Mouse (Mus musculus) brain, embryonic 14.5 days (tissue): ENCODE measurements around the gene Izumo4. TPM values are rescaled to one million over a fixed set of nuclear protein-coding genes. Genes with fewer than 3 reads are reported as not detected.

ENCODE experiments used
- DNase-seq: peaks from one replicate; pipeline ENCODE4 v3.0.0-alpha.2; 2011; ENCODE audit warnings: low read depth
- CTCF ChIP-seq: fragments of 200-500 bp; IDR thresholded peaks from 2 replicates; pipeline ENCODE4 v1.5.1; 2012; ENCODE audit warnings: inconsistent platforms, mild to moderate bottlenecking, moderate library complexity, borderline replicate concordance; ENCODE audit not compliant: insufficient read depth, insufficient read length; ENCODE audit errors: extremely low read depth
- POLR2A ChIP-seq: fragments of 200-500 bp; IDR thresholded peaks from 2 replicates; pipeline ENCODE4 v1.6.1; 2012; ENCODE audit warnings: mild to moderate bottlenecking, inconsistent platforms, borderline replicate concordance; ENCODE audit not compliant: poor library complexity, insufficient read depth, insufficient read length, severe bottlenecking; ENCODE audit errors: extremely low read depth
- polyA plus RNA-seq: library from polyadenylated mRNA; depleted of rRNA; stranded (reverse); fragments of >200 nt; gene quantifications from 2 replicates; pipeline ENCODE4 v1.2.3, GENCODE M21; 2012

Gene Izumo4
- polyA plus RNA-seq, 1 experiment, result 47.6 TPM

- DNase-seq, result no peak
- no peak for TF ChIP-seq POLR2A
- TF ChIP-seq CTCF, result no peak
Measured at GRCm38 (mm10) chr10:80695186-80695585, 6.8 kb upstream of the Izumo4 start.

GRCm38 (mm10) chr10:80695801-80696501 lies 6.0 kb upstream of the Izumo4 start:
- no peak for TF ChIP-seq CTCF
- no peak for TF ChIP-seq POLR2A
- DNase-seq, result no peak

GRCm38 (mm10) chr10:80696502-80697392 lies 5.2 kb upstream of the Izumo4 start:
- TF ChIP-seq CTCF, result no peak
- no peak for TF ChIP-seq POLR2A
- DNase-seq, result no peak

- DNase-seq, result no peak
- TF ChIP-seq POLR2A (no peak), CTCF (no peak)
Measured at GRCm38 (mm10) chr10:80697393-80697787, 4.6 kb upstream of the Izumo4 start.

- TF ChIP-seq POLR2A, result no peak
- TF ChIP-seq CTCF, result no peak
- DNase-seq, result peak; percentile 40
Measured at GRCm38 (mm10) chr10:80697812-80698211, 4.2 kb upstream of the Izumo4 start.

GRCm38 (mm10) chr10:80698605-80699004 lies 3.4 kb upstream of the Izumo4 start:
- no peak for DNase-seq
- TF ChIP-seq CTCF, result no peak
- TF ChIP-seq POLR2A, result no peak

GRCm38 (mm10) chr10:80700038-80700504 lies 1.9 kb upstream of the Izumo4 start:
- no peak for DNase-seq
- TF ChIP-seq CTCF, result no peak
- no peak for TF ChIP-seq POLR2A

- no peak for DNase-seq
- TF ChIP-seq CTCF (no peak), POLR2A (no peak)
Measured at GRCm38 (mm10) chr10:80700732-80701131, 1.3 kb upstream of the Izumo4 start.

- TF ChIP-seq POLR2A (0 out of 2 replicates have a peak, but pooled peaks have one; percentile 11), CTCF (no peak)
- peak; percentile 96 for DNase-seq
Measured at GRCm38 (mm10) chr10:80702536-80703390, 779 bp downstream of the Izumo4 start.

GRCm38 (mm10) chr10:80703643-80704042 lies 1.7 kb downstream of the Izumo4 start:
- TF ChIP-seq CTCF, result no peak
- no peak for TF ChIP-seq POLR2A
- no peak for DNase-seq

GRCm38 (mm10) chr10:80704418-80704817 lies 2.4 kb downstream of the Izumo4 start:
- DNase-seq, result no peak
- TF ChIP-seq CTCF, result no peak
- no peak for TF ChIP-seq POLR2A

GRCm38 (mm10) chr10:80705033-80705432 lies 3.0 kb downstream of the Izumo4 start:
- no peak for DNase-seq
- TF ChIP-seq CTCF (no peak), POLR2A (no peak)
